Mouse (Mus musculus) midbrain, postnatal 0 days (tissue): Measurements from ENCODE around the gene Ndufs1. TPM values are rescaled to one million over a fixed set of nuclear protein-coding genes. Genes with fewer than 3 reads are reported as not detected.

Experiments
- ATAC-seq: fragments of 200-750 bp; cut with Nextera tagmentation; 2 replicates; pipeline ENCODE4 v1.8.0; 2017; ENCODE audit warnings: moderate number of reproducible peaks, mild to moderate bottlenecking, moderate TSS enrichment, moderate library complexity; ENCODE audit not compliant: low FRiP score
- DNase-seq: peaks from one replicate; pipeline ENCODE4 v3.0.0-alpha.2; 2015; ENCODE audit warnings: low spot score
- H3K27ac ChIP-seq: fragments of 300-500 bp; sonication (generic); 2 replicates; pipeline ENCODE4 v1.5.1; 2014; ENCODE audit warnings: low read depth, mild to moderate bottlenecking, low read length, mixed read lengths
- H3K27me3 ChIP-seq: fragments of 300-500 bp; sonication (generic); 2 replicates; pipeline ENCODE4 v1.6.1; 2014; ENCODE audit warnings: low read length, control low read depth, mixed read lengths; ENCODE audit not compliant: insufficient read depth
- H3K36me3 ChIP-seq: fragments of 300-500 bp; sonication (generic); 2 replicates; pipeline ENCODE4 v1.6.1; 2014; ENCODE audit warnings: low read length, control low read depth, mixed read lengths; ENCODE audit not compliant: insufficient read depth
- H3K4me1 ChIP-seq: fragments of 300-500 bp; sonication (generic); 2 replicates; pipeline ENCODE4 v1.6.1; 2014; ENCODE audit warnings: mild to moderate bottlenecking, control low read depth, antibody characterized with exemption, low read length, mixed read lengths; ENCODE audit not compliant: insufficient read depth
- H3K4me2 ChIP-seq: fragments of 300-500 bp; sonication (generic); 2 replicates; pipeline ENCODE4 v1.6.1; 2014; ENCODE audit warnings: low read depth, mild to moderate bottlenecking, low read length, mixed read lengths; ENCODE audit not compliant: poor library complexity, severe bottlenecking
- H3K4me3 ChIP-seq: fragments of 300-500 bp; sonication (generic); 2 replicates; pipeline ENCODE4 v1.5.1; 2014; ENCODE audit warnings: low read depth, mild to moderate bottlenecking, low read length, moderate library complexity
- H3K9ac ChIP-seq: fragments of 300-500 bp; sonication (generic); replicated peaks from 2 replicates; pipeline ENCODE4 v1.6.1; 2014; ENCODE audit warnings: mild to moderate bottlenecking, low read length, moderate library complexity, mixed read lengths; ENCODE audit not compliant: poor library complexity, severe bottlenecking
- H3K9me3 ChIP-seq: fragments of 300-500 bp; sonication (generic); 2 replicates; pipeline ENCODE4 v1.6.1; 2016; ENCODE audit warnings: low read length, control low read depth
- CTCF ChIP-seq: IDR thresholded peaks from 2 replicates; pipeline ENCODE4 v1.5.1; 2016; ENCODE audit warnings: antibody characterized with exemption, mild to moderate bottlenecking
- whole genome bisulfite sequencing: fragments of 180-500 bp; shearing (Covaris S2); extraction: QIAGEN DNeasy Blood & Tissue Kit; methylation state at CpG from one replicate; pipeline ENCODE4 v1.1.7; 2014; 5-methylcytosine and 5-hydroxymethylcytosine counted together
- polyA plus RNA-seq: library from polyadenylated mRNA; unstranded; fragments of >200 nt; fragmentation: Nextera tagmentation; extraction: Ambion mirVana; gene quantifications from 2 replicates; pipeline ENCODE4 v1.2.1, GENCODE M21; 2015
- total RNA-seq: library from RNA; depleted of rRNA; stranded (reverse); fragments of >200 nt; gene quantifications from 2 replicates; pipeline ENCODE4 v1.2.3, GENCODE M21; 2014

Ndufs1 gene
- total and polyA plus RNA-seq, 2 experiments from 2014 or later, result 117 to 128 TPM

DNA sequence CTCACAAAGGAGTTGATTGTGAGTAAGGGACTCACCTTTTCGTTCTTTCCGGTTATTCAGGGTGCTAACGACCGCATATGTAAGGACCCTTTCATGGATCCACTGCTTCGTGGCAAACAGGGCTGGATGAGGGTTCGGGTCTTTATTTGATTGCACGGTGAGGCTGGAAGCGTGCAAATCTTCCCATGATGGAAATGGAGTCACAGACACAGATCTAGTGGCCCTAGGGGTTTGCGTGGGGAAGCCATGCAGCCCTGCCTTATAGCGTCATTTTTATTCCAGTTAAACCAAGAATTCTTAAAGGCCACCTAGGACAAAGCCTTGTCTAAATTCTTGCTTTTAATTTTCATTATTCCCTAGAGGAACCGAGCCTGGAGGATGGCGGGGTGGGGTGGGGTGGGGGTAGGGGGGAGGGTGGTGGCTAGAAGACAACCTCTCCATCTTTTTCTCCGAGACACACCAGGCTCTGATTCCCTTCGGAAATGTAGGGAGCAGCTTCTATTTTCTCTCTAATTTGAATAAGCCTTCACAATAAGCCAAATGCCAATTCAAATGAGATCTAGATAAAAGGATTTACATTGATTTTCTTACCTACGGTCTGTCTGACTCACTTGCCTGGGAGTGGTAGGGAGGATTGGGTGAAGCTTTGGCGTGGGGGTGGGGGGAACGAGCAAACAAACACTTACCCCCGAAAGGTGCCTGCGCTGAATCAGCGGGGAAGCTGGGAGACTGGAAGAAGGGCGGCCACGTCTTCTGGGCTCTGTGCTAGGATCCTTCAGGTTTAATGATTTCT is 37.0 kb upstream of the Ndufs1 start:
- no peak for DNase-seq
- Histone ChIP-seq H3K36me3 (no peaks in the 10 kb centered on the region), H3K4me3 (0 out of 2 replicates have a peak overlapping the region, but pooled peaks have one; percentile 12), H3K27ac (0 out of 2 replicates have a peak overlapping the region, but pooled peaks have one; percentile 39), H3K4me1 (no peaks in the 10 kb centered on the region), H3K9ac (0 out of 2 replicates have a peak overlapping the region, but pooled peaks have one; percentile 42), H3K4me2 (peak overlapping the region; percentile 26), H3K9me3 (no peaks in the 10 kb centered on the region), H3K27me3 (no peaks in the 10 kb centered on the region)
- 14% methylated on average over 22 of the region's 22 CpGs for WGBS
- ATAC-seq, result peak; percentile 56; the same call in 1 of the 2 replicates
- TF ChIP-seq CTCF, result no peak

DNA sequence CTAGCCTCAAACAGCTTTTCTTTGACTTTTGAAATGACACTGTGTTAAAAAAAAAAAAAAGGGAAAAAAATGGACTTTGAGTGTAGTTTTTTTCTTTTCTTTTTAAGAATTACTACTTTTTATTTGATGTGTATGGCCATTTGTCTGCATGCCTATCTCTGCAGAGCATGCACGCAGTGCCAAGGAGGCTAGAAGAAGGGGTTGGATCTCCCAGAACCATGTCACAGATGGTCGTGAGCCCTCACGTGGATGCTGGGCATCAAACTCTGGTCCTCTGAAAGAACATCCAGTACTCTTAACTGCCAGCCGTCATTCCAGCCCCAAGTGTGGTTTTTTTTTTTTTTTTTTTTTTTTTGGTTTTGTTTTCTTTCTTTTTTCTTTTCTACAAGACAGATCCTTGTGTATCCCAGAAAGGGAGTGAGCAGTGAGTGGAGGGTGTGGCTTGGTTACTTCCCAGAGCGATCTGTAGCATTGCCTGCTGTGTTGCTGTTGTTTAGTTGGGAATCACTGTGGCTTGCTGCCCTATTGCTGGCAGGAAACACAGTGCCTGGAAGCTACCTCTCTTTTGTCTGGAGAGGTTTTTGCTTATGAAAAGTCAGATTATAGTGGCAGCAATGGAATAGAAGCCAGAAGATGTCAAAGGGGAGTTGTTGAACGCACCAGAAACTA is 33.4 kb upstream of the Ndufs1 start:
- DNase-seq (no peak), ATAC-seq (no peak)
- H3K27me3 ChIP-seq, result no peaks in the 10 kb centered on the region
- no peak overlapping the region for H3K4me2 ChIP-seq
- H3K9me3 ChIP-seq, result no peaks in the 10 kb centered on the region
- no peak for TF ChIP-seq CTCF
- WGBS, result 21% methylated on average over 6 of the region's 6 CpGs
- H3K36me3 ChIP-seq, result no peaks in the 10 kb centered on the region
- no peak overlapping the region for H3K4me3 ChIP-seq
- no peaks in the 10 kb centered on the region for H3K4me1 ChIP-seq
- no peak overlapping the region for H3K27ac ChIP-seq
- no peak overlapping the region for H3K9ac ChIP-seq

DNA sequence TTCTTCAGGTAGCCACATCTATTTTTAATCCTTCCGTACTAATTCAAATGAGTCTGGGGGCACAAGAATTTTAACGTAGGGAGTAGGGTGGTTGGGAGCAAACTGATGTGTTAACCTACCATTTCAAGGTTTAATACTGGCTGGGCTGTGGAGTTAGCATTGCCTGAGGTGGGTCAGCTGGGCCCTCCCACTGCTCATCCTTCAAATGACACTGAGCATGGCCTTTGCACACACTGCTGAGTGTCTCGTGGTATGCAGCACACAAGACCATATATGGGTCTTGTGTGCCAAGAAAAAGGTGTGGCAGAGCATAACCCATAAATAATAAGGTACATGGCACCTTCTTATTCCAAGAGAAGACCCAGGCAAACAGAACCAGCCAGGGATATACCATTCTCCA is 31.0 kb upstream of the Ndufs1 start:
- H3K27ac ChIP-seq, result no peak overlapping the region
- H3K4me3 ChIP-seq, result no peak overlapping the region
- no peak overlapping the region for H3K4me2 ChIP-seq
- TF ChIP-seq CTCF, result no peak
- no peaks in the 10 kb centered on the region for H3K27me3 ChIP-seq
- WGBS, result 80% methylated on average over 3 of the region's 3 CpGs
- ATAC-seq (no peak), DNase-seq (no peak)
- H3K36me3 ChIP-seq, result no peaks in the 10 kb centered on the region
- H3K4me1 ChIP-seq, result peaks cover 3% of the 10 kb centered on the region; the same call in 1 of the 2 replicates
- no peaks in the 10 kb centered on the region for H3K9me3 ChIP-seq
- H3K9ac ChIP-seq, result no peak overlapping the region

DNA sequence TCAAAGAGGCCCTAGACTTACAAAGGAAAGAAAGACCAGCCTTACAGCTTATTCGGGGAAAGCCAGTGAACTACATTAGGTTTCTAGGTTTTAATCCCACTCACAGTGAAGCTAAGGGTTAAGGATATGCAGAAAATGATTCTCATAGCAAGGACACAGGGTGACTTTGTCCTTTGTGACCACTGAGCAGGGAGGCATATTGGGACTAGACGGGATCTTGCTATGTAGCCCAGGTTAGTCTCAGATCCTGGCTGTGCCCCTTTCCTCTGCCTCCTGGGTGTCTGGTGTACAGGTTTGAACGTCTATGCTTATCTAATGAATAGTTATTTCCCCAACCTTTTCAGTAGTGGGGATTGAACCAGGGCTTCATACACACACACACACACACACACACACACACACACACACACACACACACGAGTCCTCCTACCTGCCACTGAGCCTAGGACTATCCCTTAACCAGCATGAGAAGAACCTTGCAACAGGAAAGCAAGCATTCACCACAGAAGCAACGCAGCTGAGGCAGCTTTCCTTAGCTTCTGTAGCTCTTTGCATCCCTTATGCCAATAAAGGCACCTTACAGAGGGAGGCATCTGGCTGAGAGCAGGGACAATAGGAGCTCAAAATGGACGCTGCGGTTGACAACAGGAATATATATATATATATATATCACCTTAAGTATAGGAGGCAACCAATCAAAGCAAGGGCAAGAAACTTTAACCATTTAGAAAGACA is 28.2 kb upstream of the Ndufs1 start:
- TF ChIP-seq CTCF, result no peak
- H3K4me3 ChIP-seq, result no peak overlapping the region
- H3K36me3 ChIP-seq, result no peaks in the 10 kb centered on the region
- WGBS, result 19% methylated on average over 7 of the region's 7 CpGs
- H3K4me1 ChIP-seq, result peaks cover 3% of the 10 kb centered on the region; the same call in 1 of the 2 replicates
- H3K9me3 ChIP-seq, result no peaks in the 10 kb centered on the region
- no peak for DNase-seq
- no peak for ATAC-seq
- H3K27ac ChIP-seq, result peak overlapping the region; percentile 73
- no peak overlapping the region for H3K4me2 ChIP-seq
- no peak overlapping the region for H3K9ac ChIP-seq
- H3K27me3 ChIP-seq, result no peaks in the 10 kb centered on the region

DNA sequence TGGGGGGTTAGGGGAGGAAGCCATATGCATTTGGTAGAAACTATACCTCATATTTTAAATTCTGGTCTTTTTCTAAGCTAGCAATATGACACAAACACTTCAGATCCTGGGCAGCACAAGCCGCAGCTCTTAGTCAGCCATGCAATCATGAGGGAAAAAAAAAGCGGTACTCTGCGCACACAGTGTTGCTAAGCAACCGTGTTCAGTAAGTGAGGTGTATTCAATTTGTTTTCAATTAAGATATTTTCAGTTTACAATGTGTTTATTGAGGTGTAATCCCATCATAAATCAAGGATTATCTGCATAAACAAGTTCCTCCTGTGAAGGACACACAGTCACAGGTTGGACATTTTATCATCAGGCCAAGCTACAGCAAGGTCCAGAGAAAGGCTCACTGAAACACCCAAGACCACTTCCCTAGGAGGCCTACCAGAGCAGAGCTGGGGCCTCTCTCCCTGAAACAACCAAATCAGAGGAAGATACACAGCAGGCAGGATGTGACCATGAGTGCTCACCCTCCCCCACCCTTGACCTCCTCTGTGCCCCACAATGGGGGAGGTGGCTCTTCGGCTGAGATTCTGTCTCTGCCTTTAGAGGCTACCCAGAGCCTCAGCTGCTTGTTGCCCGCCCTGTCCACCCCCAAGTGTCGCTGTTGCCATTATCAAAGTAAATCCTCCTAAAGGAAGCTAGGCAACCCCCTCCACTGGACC is 27.5 kb upstream of the Ndufs1 start:
- WGBS, result 6% methylated on average over 7 of the region's 7 CpGs
- no peaks in the 10 kb centered on the region for H3K36me3 ChIP-seq
- H3K9ac ChIP-seq, result no peak overlapping the region
- DNase-seq (peak; percentile 76), ATAC-seq (peak; percentile 70)
- TF ChIP-seq CTCF, result peak; percentile 69
- H3K9me3 ChIP-seq, result no peaks in the 10 kb centered on the region
- peak overlapping the region; percentile 73 for H3K27ac ChIP-seq
- no peaks in the 10 kb centered on the region for H3K27me3 ChIP-seq
- H3K4me1 ChIP-seq, result peaks cover 3% of the 10 kb centered on the region; the same call in 1 of the 2 replicates
- H3K4me2 ChIP-seq, result no peak overlapping the region
- no peak overlapping the region for H3K4me3 ChIP-seq
